25 mouse cellular contexts compared by ENCODE assay signal in the genomic region with DNA sequence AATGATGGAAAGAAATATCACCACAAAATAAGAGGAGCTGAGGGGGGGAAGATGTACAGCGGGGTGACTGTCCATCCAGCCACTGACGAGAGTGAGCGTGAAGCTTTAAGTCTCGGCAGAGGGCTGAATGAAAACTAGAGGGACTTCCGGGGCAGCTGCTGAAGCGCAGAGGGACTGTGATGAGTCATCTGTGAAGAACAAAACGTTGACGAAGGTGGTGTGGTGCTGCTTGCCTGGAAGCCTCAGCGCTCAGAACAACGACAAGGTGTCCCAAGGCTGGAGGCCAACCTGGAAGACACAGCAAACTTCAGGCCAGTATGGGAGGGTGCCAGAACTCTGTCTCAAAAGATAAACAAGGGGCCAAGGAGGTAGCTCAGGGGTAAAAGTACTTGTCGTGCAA. TPM values are rescaled to one million over a fixed set of nuclear protein-coding genes. Genes with fewer than 3 reads are reported as not detected.
DNase-seq lines count a peak whose midpoint lies in the region; ATAC-seq and TF ChIP-seq lines count a peak whose summit lies in the region.
"Had no signal": no experiment of that assay in that cellular context is flagged by ENCODE, and none has a peak within 500 bp of the region (broad histone marks: within the 10 kb centered on the region; RNA-seq: fewer than 3 reads in every experiment).

No protein-coding gene starts in this region.

- H3K9me3 ChIP-seq in CH12.LX (replicated peaks; ENCODE audit: low read length) = peaks cover 2% of the 10 kb centered on the region
- H3K9me3 ChIP-seq in kidney, embryonic 16.5 days (ENCODE audit: low read length) = 0 out of 2 replicates have a peak, but pooled peaks cover 2% of the 10 kb centered on the region

- 96% methylated on average over 11 of the region's 11 CpGs for WGBS in kidney, embryonic 16.5 days

- peak; percentile 76 for TF ChIP-seq EP300 in CH12.LX (IDR thresholded peaks at IDR 0.05; ENCODE audit: low read length)

- TF ChIP-seq POLR2A in CH12.LX (IDR thresholded peaks at IDR 0.05; ENCODE audit: low read depth, low read length) = peak; percentile 73

- H3K9ac ChIP-seq in CH12.LX (ENCODE audit: insufficient read depth, low read depth) = peak overlapping the region; percentile 30
- H3K9ac ChIP-seq in kidney, embryonic 16.5 days (replicated peaks; ENCODE audit: low read length) = no peak overlapping the region

- no peaks in the 10 kb centered on the region for H3K27me3 ChIP-seq in CH12.LX (replicated peaks)
- H3K27me3 ChIP-seq in kidney, embryonic 16.5 days (ENCODE audit: insufficient read depth, low read length) = no peaks in the 10 kb centered on the region
- H3K27me3 ChIP-seq: Patski had no signal

- H3K79me2 ChIP-seq in CH12.LX (replicated peaks; ENCODE audit: control insufficient read depth, extremely low read depth, insufficient read depth, poor library complexity, severe bottlenecking) = peaks cover 44% of the 10 kb centered on the region

- dilution Hi-C loops in CH12.LX (cut with MboI; ENCODE audit: extremely low pct_ligation_motif_present, extremely low pct_unique_long_range_greater_than_20kb, low sequenced_read_pairs) = no loop called here

- no peak for TF ChIP-seq CTCF in CH12.LX (conservative IDR thresholded peaks at IDR 0.05 in 1 of 2, IDR thresholded peaks at IDR 0.05 in 1 of 2; ENCODE audit: low read depth in 2 of 2, low read length in 2 of 2)

- H3K27ac ChIP-seq in CH12.LX (ENCODE audit: insufficient read depth, low read depth) = peak overlapping the region; percentile 93
- H3K27ac ChIP-seq in kidney, embryonic 16.5 days (ENCODE audit: low read length) = no peak overlapping the region

- H3K4me2 ChIP-seq in CH12.LX (ENCODE audit: insufficient read depth, low read depth, poor library complexity, severe bottlenecking) = peak overlapping the region; percentile 79
- H3K4me2 ChIP-seq in kidney, embryonic 16.5 days (replicated peaks; ENCODE audit: low read depth, low read length) = no peak overlapping the region

- no peak for TF ChIP-seq RAD21 in CH12.LX (IDR thresholded peaks at IDR 0.05; ENCODE audit: low read depth, low read length)

- peak overlapping the region; percentile 30 to 37 (median 34) for H3K4me3 ChIP-seq in CH12.LX (replicated peaks in 1 of 3; ENCODE audit: low read depth in 2 of 3, low read length in 2 of 3, poor library complexity in 1 of 3)
- H3K4me3 ChIP-seq in kidney, embryonic 16.5 days (ENCODE audit: low read length) = no peak overlapping the region

- DNase-seq in A20 (ENCODE audit: low read depth, low spot score) = peak; percentile 82
- peak; percentile 16 for DNase-seq in CD4-positive helper T cell, adult 2 months (ENCODE audit: low read depth, low spot score)
- DNase-seq in CH12.LX (ENCODE audit: extremely low read depth) = peak; percentile 81
- DNase-seq in induced T-regulatory cell, adult 2 months (ENCODE audit: low read depth) = peak; percentile 55
- no peak for DNase-seq in urinary bladder, adult 18-20 months (ENCODE audit: low spot score in 2 of 2)
- DNase-seq in adrenal gland, adult 18-20 months (ENCODE audit: low spot score in 2 of 2) = no peak
- no peak for DNase-seq in kidney, postnatal 4 days
- DNase-seq: adrenal gland, adult 2 months; adrenal gland, adult 8-10 months; adrenal gland, postnatal 10 days; adrenal gland, postnatal 14 days; adrenal gland, postnatal 25 days; adrenal gland, postnatal 36 days; B cell, adult 2 months; cerebellum, adult 11 months; cerebellum, adult 11-12 months; cerebellum, adult 18-20 months; cerebellum, adult 2 months; cerebellum, adult 8-10 months; cerebellum, adult 9-10 months had no signal

- in situ Hi-C loops in CH12.LX (cut with MboI; ENCODE audit: low pct_ligation_motif_present, low pct_unique_long_range_greater_than_20kb, low sequenced_read_pairs) = loop anchor here (25.0 kb wide), 1 partner anchor 929 kb away; the partner anchor contains the start of gene Phyh

- ATAC-seq in kidney, embryonic 16.5 days (ENCODE audit: low FRiP score, low TSS enrichment) = no peak
- ATAC-seq: activated CD4-positive, CD25-positive, alpha-beta regulatory T cell, adult 4 months; CD4-positive, CD25-positive, alpha-beta regulatory T cell, adult 4 months; Patski had no signal

- H3K36me3 ChIP-seq in CH12.LX (replicated peaks in 1 of 2; ENCODE audit: control insufficient read depth in 1 of 2, insufficient read depth in 1 of 2, low read length in 1 of 2) = peaks cover 32 to 52% of the 10 kb centered on the region in 2 experiments
- peaks cover 35% of the 10 kb centered on the region for H3K36me3 ChIP-seq in kidney, embryonic 16.5 days (ENCODE audit: insufficient read depth, low read length)

- peaks cover 12 to 34% of the 10 kb centered on the region in 2 experiments for H3K4me1 ChIP-seq in CH12.LX (ENCODE audit: control insufficient read depth in 1 of 2, insufficient read depth in 2 of 2)
- peaks cover 4% of the 10 kb centered on the region; the same call in 1 of the 2 replicates for H3K4me1 ChIP-seq in kidney, embryonic 16.5 days (ENCODE audit: insufficient read depth, low read length)

TF ChIP-seq in CH12.LX, 34 proteins besides CTCF, POLR2A, EP300 and RAD21 (continues in another document):
- TF ChIP-seq ZKSCAN1 (IDR thresholded peaks at IDR 0.05; ENCODE audit: borderline replicate concordance, low read depth, low read length) = no peak
- peak; percentile 91 for TF ChIP-seq ELF1 (IDR thresholded peaks at IDR 0.05; ENCODE audit: low read depth, low read length)
- 0 out of 2 replicates have a peak, but pooled peaks have one; percentile 22 for TF ChIP-seq NELFE (IDR thresholded peaks at IDR 0.05; ENCODE audit: low read depth, low read length)
- peak; percentile 67; the same call in 1 of the 2 replicates for TF ChIP-seq MXI1 (IDR thresholded peaks at IDR 0.05; ENCODE audit: low read depth, low read length)
- no peak for TF ChIP-seq HCFC1 (IDR thresholded peaks at IDR 0.05; ENCODE audit: low read depth, low read length)
- TF ChIP-seq CHD1 (IDR thresholded peaks at IDR 0.05; ENCODE audit: low read depth, low read length) = peak; percentile 19; the same call in 1 of the 2 replicates
- TF ChIP-seq KAT2A (IDR thresholded peaks at IDR 0.05; ENCODE audit: insufficient replicate concordance, low read length) = no peak
- TF ChIP-seq POLR2AphosphoS2 (IDR thresholded peaks at IDR 0.05; ENCODE audit: low read depth, low read length) = no peak
- 0 out of 2 replicates have a peak, but pooled peaks have one; percentile 79 for TF ChIP-seq MYC (IDR thresholded peaks at IDR 0.05; ENCODE audit: low read depth, low read length)
- no peak for TF ChIP-seq PAX5 (IDR thresholded peaks at IDR 0.05; ENCODE audit: low read length)
- no peak for TF ChIP-seq ZNF384 (IDR thresholded peaks at IDR 0.05; ENCODE audit: low read depth, low read length)
- no peak for TF ChIP-seq ZC3H11A (IDR thresholded peaks at IDR 0.05; ENCODE audit: low read depth, low read length)
- TF ChIP-seq ETS1 (conservative IDR thresholded peaks at IDR 0.05; ENCODE audit: low read depth, low read length) = peak; percentile 42; the same call in 1 of the 2 replicates
- TF ChIP-seq BHLHE40 (IDR thresholded peaks at IDR 0.05; ENCODE audit: low read depth, low read length) = no peak
- peak; percentile 64 for TF ChIP-seq MEF2A (IDR thresholded peaks at IDR 0.05; ENCODE audit: borderline replicate concordance, low read depth, low read length)
- TF ChIP-seq USF2 (conservative IDR thresholded peaks at IDR 0.05; ENCODE audit: low read depth, low read length) = no peak
- no peak for TF ChIP-seq USF1 (IDR thresholded peaks at IDR 0.05; ENCODE audit: low read depth, low read length)
- TF ChIP-seq SMC3 (IDR thresholded peaks at IDR 0.05; ENCODE audit: low read depth, low read length) = no peak
- peak; percentile 80; the same call in 1 of the 2 replicates for TF ChIP-seq SIN3A (IDR thresholded peaks at IDR 0.05; ENCODE audit: low read length)
- TF ChIP-seq CHD2 (IDR thresholded peaks at IDR 0.05; ENCODE audit: low read length) = no peak
- TF ChIP-seq TCF12 (IDR thresholded peaks at IDR 0.05; ENCODE audit: low read depth, low read length) = peak; percentile 83; the same call in 1 of the 2 replicates
- peak; percentile 85 for TF ChIP-seq JUN (IDR thresholded peaks at IDR 0.05; ENCODE audit: insufficient read depth, low read depth, low read length)
- TF ChIP-seq RCOR1 (conservative IDR thresholded peaks at IDR 0.05; ENCODE audit: low read depth, low read length) = no peak
- TF ChIP-seq E2F4 (IDR thresholded peaks at IDR 0.05; ENCODE audit: insufficient replicate concordance, low read depth, low read length) = no peak
- TF ChIP-seq TBP (conservative IDR thresholded peaks at IDR 0.05; ENCODE audit: low read depth, low read length) = peak; percentile 80
- TF ChIP-seq GABPA (IDR thresholded peaks at IDR 0.05; ENCODE audit: insufficient replicate concordance, low read depth, low read length) = no peak
- TF ChIP-seq NRF1 (IDR thresholded peaks at IDR 0.05; ENCODE audit: low read depth, low read length) = no peak
- 0 out of 2 replicates have a peak, but pooled peaks have one; percentile 53 for TF ChIP-seq ZMIZ1 (IDR thresholded peaks at IDR 0.05; ENCODE audit: low read depth, low read length)

RNA-seq across cellular contexts. Expression of gene Nudt5, which starts 4.0 kb away (rescaled TPM):
- total RNA-seq in CH12.LX (2012; rRNA removed) (102 and 123 TPM in 2 replicates), CH12.LX (2014; rRNA removed) (245 and 270 TPM in 2 replicates)
- polyA plus RNA-seq in CH12.LX (2012; ENCODE audit: insufficient read length, low read depth) = 128 and 149 TPM in 2 replicates
- 76.9 and 78.1 TPM in 2 replicates for polyA plus RNA-seq in kidney, embryonic 16.5 days (2015; fragmentation: Nextera tagmentation; extraction: Ambion mirVana)
- total RNA-seq in adrenal gland, adult 18-20 months (2021) = 10 to 100 TPM; 41.2 to 52.2 TPM

RNA-seq across cellular contexts. Expression of gene Cdc123, which starts 4.1 kb away (rescaled TPM):
- total RNA-seq in CH12.LX (2012; rRNA removed) = 164 and 199 TPM in 2 replicates
- 215 and 230 TPM in 2 replicates for total RNA-seq in CH12.LX (2014; rRNA removed)
- polyA plus RNA-seq in CH12.LX (2012; ENCODE audit: insufficient read length, low read depth) = 291 and 339 TPM in 2 replicates
- 297 and 303 TPM in 2 replicates for polyA plus RNA-seq in kidney, embryonic 16.5 days (2015; fragmentation: Nextera tagmentation; extraction: Ambion mirVana)
- total RNA-seq in adrenal gland, adult 18-20 months (2021) = 100 to 1,000 TPM; 136 to 140 TPM

RNA-seq across cellular contexts. Expression of gene Gm13199, which starts 21.9 kb away (rescaled TPM):
- total RNA-seq in CH12.LX (2012; rRNA removed) (0.50 and 1.1 TPM in 2 replicates), CH12.LX (2014; rRNA removed) (0.47 and 0.85 TPM in 2 replicates)
- 2.7 and 4.1 TPM in 2 replicates for polyA plus RNA-seq in CH12.LX (2012; ENCODE audit: insufficient read length, low read depth)
- polyA plus RNA-seq in kidney, embryonic 16.5 days (2015; fragmentation: Nextera tagmentation; extraction: Ambion mirVana) = 1.3 and 1.6 TPM in 2 replicates
- 1 to 10 TPM in 1 of 2 experiments, not detected in 1; 1.5 TPM for total RNA-seq in adrenal gland, adult 18-20 months (2021)
- polyA plus RNA-seq: G1E had no signal

RNA-seq across cellular contexts. Expression of gene Sec61a2, which starts 54.4 kb away (rescaled TPM):
- total RNA-seq in CH12.LX (2012; rRNA removed) (20.8 and 23.3 TPM in 2 replicates), CH12.LX (2014; rRNA removed) (44.6 and 53.8 TPM in 2 replicates)
- polyA plus RNA-seq in CH12.LX (2012; ENCODE audit: insufficient read length, low read depth) = 46.2 and 53.5 TPM in 2 replicates
- 77.6 and 91.8 TPM in 2 replicates for polyA plus RNA-seq in kidney, embryonic 16.5 days (2015; fragmentation: Nextera tagmentation; extraction: Ambion mirVana)
- 10 to 100 TPM; 31.9 to 32.2 TPM for total RNA-seq in adrenal gland, adult 18-20 months (2021)

Comparison
In these comparisons a context has a peak if more than half of its experiments do, and no peak if none do; other contexts are left out.
1. DNase-seq: peak in A20 (single experiment), CD4-positive helper T cell, adult 2 months (single experiment), CH12.LX (single experiment) and induced T-regulatory cell, adult 2 months (single experiment); none in urinary bladder, adult 18-20 months (0 of 2), adrenal gland, adult 18-20 months (0 of 2) and kidney, postnatal 4 days (0 of 2).